In genomic region chr17:66350127-66350526, GRCm38 (mm10) we compare ENCODE assay signal across 8 mouse cellular contexts.
DNase-seq lines count a peak whose midpoint lies in the region; ATAC-seq lines count a peak whose summit lies in the region.
"Had no signal": no experiment of that assay in that cellular context is flagged by ENCODE, and none has a peak within 500 bp of the region (broad histone marks: within the 10 kb centered on the region; RNA-seq: fewer than 3 reads in every experiment).

No protein-coding gene starts in this region.

- no peak overlapping the region for H3K4me3 ChIP-seq in lung, embryonic 16.5 days (ENCODE audit: low read length)

- peak; percentile 32; the same call in 1 of the 2 replicates for ATAC-seq in lung, embryonic 16.5 days (ENCODE audit: low read depth)

- H3K27ac ChIP-seq in lung, embryonic 16.5 days (ENCODE audit: low read length): peak overlapping the region; percentile 6

- 0 out of 2 replicates have a peak, but pooled peaks cover 7% of the 10 kb centered on the region for H3K36me3 ChIP-seq in lung, embryonic 16.5 days (ENCODE audit: control insufficient read depth, insufficient read depth, low read length)

- no peaks in the 10 kb centered on the region for H3K27me3 ChIP-seq in lung, embryonic 16.5 days (ENCODE audit: control insufficient read depth, insufficient read depth, low read depth, low read length)

- H3K9ac ChIP-seq in lung, embryonic 16.5 days (ENCODE audit: low read length): no peak overlapping the region

- no peaks in the 10 kb centered on the region for H3K9me3 ChIP-seq in lung, embryonic 16.5 days (ENCODE audit: control insufficient read depth, low read length)

- 31% methylated on average over 15 of the region's 15 CpGs for WGBS in lung, embryonic 16.5 days

- DNase-seq in lung, postnatal 4 days: no peak
- DNase-seq in frontal cortex, postnatal 36 days (ENCODE audit: low spot score in 2 of 2): peak; percentile 76 to 90
- DNase-seq in left cerebral cortex, adult 8-10 months (ENCODE audit: low spot score in 2 of 2): peak; percentile 62 to 87
- peak; percentile 96 for DNase-seq in telencephalon, adult 2 months (ENCODE audit: low read depth, low spot score)
- DNase-seq in cerebellum, adult 11-12 months: no peak
- DNase-seq in adrenal gland, adult (ENCODE audit: inconsistent age in 2 of 2, low spot score in 1 of 2): no peak
- DNase-seq: liver had no signal

- peaks cover 40% of the 10 kb centered on the region for H3K4me1 ChIP-seq in lung, embryonic 16.5 days (replicated peaks; ENCODE audit: control insufficient read depth, insufficient read depth, low read length)

- H3K4me2 ChIP-seq in lung, embryonic 16.5 days (ENCODE audit: low read depth, low read length): no peak overlapping the region; the same call in 1 of the 2 replicates

Comparison
In these comparisons a context has a peak if more than half of its experiments do, and no peak if none do; other contexts are left out.
1. DNase-seq: peak in frontal cortex, postnatal 36 days (2 of 2), left cerebral cortex, adult 8-10 months (2 of 2) and telencephalon, adult 2 months (single experiment); none in lung, postnatal 4 days (0 of 2), cerebellum, adult 11-12 months (single experiment) and adrenal gland, adult (0 of 2).